Mouse (Mus musculus): ENCODE measurements around the gene Pwwp2b.
A peak's percentile ranks its signal among the peaks of the same experiment; 100 is the strongest.

Pwwp2b gene

DNA sequence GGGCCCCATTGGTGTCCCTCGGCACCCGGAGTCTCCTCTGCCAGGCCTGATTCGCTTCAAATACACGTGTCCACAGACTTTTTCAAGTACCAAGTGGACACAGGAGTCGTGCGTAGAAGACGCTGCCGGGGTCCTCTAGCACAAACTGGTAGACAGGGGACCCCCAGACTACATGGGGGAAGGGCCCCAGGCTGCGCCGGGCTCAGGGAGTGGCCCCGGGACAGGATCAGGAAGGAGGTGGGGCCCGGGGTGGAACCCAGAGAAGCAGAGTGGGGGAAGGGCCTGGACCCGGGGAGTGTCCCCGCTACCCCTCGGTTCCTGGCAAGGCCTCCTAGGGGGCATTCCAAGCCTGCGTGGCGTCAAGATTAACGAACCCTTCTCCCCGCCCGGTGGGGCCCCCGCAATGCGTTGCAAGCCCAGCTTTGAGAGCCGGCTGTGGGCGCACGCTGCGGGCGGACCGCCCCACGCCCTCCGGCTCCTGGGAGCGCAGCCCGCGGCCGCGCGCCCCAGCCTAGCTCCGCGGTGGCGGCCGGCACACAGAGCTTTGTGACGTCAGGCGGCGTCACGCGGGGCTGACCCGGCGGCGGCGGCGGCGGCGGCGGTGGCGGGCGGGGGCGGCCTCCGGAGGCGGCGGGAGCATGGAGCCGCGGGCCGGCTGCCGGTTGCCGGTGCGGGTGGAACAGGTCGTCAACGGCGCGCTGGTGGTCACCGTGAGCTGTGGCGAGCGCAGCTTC, at the start of gene Pwwp2b:
Gene Pwwp2b (plus strand): TSS at position 602 of the 734 bp plus-strand sequence.
- peak; percentile 27 to 55 for DNase-seq (ENCODE audit: low spot score in 2 of 2)

DNA sequence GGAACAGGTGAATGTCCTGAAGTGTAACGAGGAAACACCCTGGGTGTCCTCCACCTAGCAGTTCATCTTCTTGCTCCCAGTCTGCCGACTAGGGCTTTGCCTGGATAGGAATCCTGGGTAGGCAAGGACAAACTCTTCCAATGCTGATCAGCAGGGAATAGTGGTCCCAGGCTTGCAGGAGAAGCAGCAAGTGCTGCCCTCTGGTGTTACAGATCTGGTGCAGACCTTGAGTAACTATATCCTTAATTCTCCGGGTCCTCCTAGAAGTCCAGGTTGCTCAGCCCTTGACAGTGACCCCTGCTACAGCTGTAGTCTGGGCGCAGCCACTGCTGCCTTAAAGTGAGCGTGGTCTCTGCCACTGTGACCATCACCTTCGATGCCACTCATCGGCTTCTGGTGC, 48.2 kb upstream of the Pwwp2b start:
- no peak for DNase-seq (ENCODE audit: low spot score in 2 of 2)

DNA sequence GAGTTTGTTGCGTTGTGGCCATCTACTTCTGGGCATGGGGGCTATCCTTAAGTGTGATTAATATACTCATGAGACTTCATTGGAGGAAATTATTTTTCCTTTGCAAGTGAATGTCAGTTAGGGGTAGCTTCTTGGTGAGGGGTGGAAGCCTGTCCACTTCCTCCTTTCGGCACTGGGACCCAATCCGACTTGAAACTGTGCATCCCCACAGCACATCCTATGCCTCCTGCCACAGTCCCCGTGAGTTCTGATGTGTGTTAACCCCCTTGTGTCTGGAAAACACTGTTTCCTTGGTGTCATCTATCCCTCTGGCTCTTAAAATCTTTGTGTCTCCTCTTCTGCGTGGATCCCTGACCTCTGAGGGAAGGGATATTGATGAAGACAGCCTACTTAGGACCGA, 47.1 kb upstream of the Pwwp2b start:
- no peak for DNase-seq (ENCODE audit: low spot score in 2 of 2)

DNA sequence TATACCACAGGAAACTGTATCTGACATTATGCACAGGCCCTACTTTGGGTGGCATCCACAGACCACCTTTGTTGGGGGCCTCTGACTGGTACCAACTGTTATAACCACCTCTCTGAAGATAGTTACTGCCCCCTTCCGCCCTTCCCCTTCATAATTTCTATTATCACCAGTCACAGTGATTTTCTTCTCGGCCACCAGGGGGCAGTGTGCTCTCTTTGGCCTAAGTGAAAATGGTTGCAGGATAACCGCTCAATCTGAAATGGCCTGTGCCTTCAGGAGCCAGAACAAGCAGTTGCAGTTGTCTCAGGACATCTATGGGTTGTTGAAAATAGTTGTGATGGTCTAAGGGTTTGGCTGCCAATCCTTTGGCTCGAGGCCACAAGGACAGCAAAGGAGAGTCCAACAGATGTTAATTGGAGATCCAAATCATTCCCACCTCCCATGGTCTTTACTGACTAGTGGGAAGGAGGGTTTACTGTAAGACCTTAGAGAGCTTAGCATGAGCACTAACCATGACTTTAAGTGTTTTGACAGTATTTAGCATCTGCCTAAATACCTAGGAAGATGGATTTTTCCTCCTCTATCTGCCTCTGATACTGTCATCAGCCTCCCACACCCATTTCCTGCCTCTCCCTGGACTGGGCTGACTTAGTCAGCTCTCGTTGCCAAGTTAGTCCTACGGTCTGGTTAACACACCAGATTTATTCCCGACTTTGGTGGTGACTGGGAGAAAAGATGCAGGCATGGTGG, 40.1 kb upstream of the Pwwp2b start:
- DNase-seq (ENCODE audit: low spot score in 2 of 2) = peak in 1 of 2 experiments; percentile 31

DNA sequence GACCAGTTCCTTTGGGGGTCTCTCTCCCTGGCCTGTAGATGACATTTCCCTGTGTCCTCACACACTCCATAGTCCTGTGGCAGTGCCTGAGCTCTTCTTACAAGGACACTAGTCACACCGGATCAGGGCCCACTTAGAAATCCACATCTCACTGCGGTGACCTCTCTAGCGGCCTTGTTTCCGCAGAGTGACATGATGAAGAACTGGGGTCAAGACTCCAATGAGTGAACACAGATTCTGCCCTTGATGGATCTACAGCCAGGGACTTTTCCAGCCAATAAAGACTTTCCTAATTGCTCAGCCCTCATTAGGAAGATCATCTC, 39.5 kb upstream of the Pwwp2b start:
- DNase-seq (ENCODE audit: low spot score in 2 of 2) = no peak

DNA sequence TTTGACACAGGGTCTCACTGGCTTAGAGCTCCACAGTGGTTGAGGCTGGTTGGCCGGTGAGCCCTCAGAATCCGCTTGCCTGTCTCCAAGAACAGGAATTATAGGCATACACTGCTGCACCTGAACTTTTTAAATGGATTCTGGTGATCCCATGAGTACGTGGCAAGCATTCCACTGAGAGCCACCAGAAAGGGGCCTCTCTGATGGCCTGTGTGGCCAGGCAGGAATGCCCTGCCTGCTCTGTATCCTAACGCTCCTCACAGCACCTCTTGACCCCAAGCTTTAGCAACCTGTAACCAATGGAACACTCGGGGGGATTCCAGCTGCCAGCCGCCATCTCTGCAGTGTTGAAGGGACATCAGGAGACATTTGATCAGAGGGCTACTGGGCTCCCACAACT, 36.5 kb upstream of the Pwwp2b start:
- no peak for DNase-seq (ENCODE audit: low spot score in 2 of 2)

DNA sequence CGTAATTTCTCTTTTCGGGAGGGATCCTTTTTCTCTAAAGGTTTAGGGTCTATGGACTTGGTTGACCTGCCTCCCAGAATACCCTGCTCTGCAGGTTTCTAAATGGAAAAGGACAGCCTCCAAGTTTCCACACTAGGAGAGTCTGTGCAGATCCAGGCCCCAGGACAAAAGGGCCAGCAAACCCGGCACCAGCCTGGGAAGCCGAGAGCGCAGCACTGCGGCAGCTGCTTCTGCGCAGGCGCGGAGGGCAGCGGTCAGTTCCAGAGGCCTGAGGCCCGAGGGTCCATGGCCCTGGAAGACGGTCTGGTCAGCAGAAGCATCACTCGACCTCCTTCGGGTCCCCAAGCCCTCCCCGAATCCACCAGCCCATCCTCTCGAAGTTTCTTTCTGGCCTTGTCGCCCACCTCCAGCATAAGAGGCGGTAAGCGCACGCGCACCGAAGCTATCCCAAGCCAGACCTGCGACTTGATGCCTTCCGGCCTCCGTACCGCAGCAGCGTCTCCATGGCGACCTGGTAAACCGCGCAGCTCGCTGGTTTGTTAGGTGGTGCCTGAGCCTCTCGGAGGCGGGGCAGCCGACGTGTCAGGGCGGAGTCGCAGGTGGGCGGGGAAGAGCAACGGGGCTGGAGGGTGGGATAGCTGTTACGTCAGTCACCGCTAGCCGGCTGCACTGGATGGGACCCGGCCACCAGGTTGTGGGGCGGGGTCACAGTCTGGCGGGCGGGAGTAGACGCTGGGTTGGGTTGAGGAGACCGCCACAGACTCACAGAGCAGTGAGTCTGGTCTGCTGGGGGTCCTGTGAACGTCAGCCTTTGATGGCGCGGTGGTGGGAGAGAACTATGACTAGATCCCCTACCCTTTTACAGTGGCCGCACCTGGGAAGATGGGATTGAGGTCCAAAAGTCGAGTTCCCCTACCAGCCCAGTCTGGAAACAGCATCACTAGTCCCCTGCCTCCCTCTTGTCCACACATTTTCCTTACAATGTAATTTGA, 35.2 kb upstream of the Pwwp2b start, which contains the start of the genes Lrrc27 and Stk32c:
Gene Lrrc27 (plus strand): TSS at position 235 of the 992 bp plus-strand sequence.
Gene Stk32c (minus strand): TSS at position 554 of the 992 bp plus-strand sequence.
- peak; percentile 84 to 88 for DNase-seq (ENCODE audit: low spot score in 2 of 2)

DNA sequence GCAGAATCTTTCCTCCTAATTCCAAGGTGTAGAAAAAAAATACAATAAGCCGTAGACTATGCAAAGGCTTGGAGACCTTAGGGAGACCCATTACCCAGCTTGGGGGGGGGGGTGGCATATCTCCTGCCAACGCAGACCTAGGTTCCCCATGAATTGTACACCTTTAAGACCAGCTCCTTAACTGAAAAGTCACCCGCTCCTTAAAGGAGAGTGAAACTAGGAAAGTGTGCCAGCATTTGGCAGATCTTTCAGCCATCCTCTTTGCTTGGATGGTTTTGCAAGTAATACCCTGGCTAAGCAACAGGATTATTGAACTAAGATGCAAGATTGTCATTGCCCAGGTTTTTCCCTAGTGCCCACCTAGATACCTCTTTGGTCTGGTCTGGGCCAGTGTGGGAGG, 34.5 kb upstream of the Pwwp2b start:
- no peak for DNase-seq (ENCODE audit: low spot score in 2 of 2)

DNA sequence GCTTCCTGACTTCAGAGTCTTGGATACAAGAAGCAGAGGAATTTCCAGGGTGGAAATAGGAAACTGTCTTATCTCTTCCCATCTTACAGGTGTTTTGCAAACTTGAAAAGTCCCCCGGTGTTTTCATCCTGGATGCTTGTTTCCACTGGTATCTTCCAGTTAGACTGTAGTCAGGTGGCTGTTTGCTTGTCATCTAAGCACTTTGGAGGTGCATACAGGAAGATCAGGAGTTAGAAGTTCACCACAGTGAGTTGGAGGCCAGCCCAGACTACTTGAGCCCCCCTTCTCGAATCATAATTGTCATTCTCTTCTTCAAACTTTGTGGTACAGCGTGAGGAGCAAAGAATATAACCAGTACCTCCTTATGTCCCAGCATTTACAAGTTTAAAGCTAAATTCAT, 34.1 kb upstream of the Pwwp2b start:
- DNase-seq (ENCODE audit: low spot score in 2 of 2) = no peak

DNA sequence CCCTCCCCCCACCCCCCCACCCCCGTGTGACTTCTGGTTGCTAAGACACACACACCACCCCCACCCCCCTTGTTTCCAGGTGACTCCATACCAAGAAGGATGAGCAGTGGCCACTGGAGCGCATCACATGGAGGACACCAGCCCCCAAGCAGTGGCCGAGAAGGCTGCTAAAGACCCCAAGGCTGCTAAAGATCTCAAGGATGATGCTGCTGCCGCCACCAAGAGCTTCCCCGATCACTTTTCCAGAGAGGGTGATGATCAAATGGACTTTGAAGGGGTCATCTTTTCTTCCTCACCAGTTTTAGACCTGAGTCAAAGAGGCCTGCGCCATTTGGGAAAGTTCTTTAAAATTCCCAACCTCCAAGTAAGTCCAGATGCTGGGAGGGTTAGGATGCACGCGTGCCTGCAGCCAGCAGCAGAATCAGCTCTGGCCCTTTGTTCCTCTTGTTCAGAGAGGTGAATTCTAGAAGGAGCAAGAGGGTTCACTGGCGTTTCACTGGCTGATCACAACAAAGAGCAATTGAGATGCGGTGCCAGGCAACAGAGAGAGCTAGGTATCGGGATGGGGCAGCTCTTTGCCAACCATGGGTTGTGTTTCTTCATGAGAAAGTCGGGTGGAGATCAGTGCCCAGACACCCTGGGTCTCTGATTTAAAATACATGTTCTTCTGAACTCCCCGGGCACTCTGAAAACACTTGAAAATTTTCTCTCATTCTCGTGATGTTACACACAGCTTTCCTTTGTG, 33.5 kb upstream of the Pwwp2b start:
- DNase-seq (ENCODE audit: low spot score in 2 of 2) = no peak

DNA sequence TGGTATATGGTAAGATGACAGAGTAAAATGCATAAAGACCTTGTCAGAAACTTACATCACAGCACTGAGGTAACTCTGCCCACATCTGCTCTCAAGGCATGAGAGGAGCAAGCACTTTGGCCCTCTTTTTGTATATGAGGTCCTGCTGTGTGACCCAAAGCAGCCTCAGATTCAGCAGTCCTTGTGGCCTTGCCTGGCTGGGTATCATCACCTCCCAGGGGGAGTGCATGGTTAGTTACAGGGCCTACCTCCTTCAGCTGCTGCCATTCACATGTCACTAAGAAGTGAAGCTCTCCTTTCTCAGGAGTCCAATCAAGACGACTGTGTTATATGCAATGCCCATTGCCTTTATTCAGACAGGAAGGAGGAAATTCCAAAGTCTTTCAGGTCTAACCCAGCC, 32.8 kb upstream of the Pwwp2b start:
- DNase-seq (ENCODE audit: low spot score in 2 of 2) = no peak

DNA sequence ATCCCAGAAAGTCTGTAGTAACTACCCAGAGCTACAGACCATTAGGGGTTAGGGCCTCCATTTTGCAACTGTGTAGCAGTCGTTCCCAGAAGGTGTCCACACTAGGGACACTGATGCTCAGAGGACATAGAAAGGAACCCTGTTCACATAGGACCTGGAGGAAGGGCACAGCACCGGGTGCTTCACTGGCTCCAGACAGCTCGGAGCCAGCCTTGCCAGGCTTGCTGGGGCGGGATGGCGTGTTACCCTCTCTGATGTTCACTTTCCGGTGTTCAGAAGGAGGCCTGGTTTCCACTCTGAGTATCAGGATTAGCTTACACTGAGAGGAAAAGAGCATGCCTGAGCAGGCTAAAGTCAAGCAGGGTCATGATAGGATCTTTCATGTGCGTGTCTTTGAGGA, 32.3 kb upstream of the Pwwp2b start:
- no peak for DNase-seq (ENCODE audit: low spot score in 2 of 2)

DNA sequence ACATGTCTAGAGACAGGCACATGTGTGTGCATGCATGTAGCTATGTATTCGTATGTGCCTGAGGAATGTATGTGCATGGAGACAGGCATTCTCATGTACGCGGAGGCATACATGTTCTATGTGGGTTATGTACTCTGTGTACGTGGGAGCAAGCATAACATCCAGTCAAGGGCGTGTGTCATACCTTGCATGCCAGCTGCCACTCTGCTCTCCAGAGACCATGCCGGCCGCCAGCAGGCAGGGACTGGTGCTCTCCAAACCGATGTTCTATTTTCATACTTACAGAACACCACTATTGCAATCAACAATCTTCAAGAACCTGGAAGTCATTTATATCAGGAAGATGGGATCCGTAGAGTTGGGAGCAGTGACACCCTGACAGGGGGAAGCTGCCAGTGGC, 31.8 kb upstream of the Pwwp2b start:
- DNase-seq (ENCODE audit: low spot score in 2 of 2) = no peak

DNA sequence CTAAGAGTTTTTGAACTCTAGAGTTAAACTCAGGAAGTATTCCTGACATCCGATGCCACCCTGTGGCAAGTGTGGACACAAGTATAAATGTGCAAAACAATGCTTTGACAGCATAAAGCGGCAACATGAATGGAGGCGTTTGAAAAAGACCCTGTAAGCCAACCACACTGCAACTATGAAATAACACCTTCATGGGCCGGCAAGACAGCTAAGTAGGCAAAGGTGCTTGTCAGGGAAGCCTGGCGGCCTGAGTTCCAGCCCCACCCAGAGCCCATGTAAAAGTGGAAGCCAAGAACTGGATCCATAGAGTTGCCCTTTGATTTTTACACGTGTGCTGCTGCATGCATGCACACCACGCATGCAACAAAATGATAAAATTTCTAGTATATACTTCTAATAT, 31.2 kb upstream of the Pwwp2b start:
- DNase-seq (ENCODE audit: low spot score in 2 of 2) = no peak

DNA sequence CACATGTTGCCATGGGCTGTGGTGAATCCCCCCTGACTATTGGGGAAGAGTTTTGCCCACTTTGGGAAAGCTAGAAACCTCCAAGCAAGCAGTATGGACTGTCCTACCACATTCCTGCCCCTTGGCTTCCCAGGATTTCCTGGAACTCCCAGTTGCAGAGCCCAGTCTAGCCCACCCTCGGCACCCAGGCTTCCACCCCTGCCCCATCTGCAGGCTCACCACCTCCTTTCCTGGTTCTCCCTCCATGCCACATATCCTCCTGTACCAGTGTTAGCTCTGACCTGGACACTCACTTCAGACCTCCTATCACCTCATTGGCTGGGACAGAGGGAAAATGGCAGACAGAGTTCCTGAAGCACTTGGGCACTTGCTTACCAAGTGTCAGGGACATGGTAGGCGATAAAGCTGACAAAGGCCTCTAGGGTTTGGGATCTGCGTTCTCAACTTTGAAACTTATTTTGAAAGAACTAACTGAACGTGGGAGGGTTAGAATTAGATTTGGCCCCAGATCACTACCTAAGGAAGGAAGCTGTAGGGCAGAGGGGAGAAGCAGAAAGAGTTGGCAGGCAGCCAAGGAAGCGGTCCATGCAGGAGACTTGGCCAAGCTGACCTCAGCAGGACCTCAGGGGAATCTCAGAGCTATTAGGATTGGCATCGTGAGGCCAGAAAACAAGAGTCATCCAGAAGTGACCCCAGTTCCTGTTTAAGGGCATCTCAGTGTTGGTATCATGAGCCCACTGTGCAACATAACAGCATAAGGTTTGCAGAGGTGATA, 29.5 kb upstream of the Pwwp2b start:
- DNase-seq (ENCODE audit: low spot score in 2 of 2) = no peak

DNA sequence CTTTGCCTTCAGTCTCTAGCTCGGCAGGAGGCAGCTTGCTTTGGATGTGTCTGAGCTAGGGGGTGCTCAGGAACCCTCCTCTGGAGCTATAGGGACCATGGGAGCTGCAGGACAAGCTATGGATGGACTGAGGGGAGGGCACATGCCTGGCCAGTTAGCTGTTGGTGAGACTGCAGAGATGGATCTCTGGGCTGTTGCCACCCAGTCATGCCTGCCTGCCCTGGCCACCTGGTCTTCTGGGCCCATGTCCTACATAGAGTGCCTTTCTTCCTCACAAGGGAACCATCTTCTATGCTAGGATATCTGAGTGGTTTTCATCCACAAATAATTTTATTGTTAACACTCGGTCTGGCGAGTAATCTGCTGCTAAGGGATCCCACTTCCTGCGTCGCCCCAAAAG, 28.8 kb upstream of the Pwwp2b start:
- DNase-seq (ENCODE audit: low spot score in 2 of 2) = no peak

DNA sequence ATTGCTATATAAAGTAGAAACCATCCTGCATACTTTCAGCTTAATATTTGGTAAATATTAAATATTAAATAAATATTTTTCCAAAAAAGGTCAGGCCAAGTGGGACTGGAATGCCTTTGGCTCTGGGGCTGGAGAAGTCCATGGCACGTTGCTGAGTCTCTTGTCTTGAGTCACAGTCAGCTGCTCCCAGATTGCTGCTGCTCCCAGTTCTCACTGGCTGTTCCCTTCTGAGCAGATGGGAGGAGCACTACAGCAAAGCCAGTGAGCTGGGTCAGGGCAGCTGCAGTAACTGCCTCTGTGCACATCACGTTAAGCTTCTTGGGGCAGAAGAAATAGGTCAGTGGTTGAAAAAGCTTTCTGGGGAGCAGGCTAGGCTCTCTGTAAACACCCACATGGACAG, 28.0 kb upstream of the Pwwp2b start:
- no peak for DNase-seq (ENCODE audit: low spot score in 2 of 2)

DNA sequence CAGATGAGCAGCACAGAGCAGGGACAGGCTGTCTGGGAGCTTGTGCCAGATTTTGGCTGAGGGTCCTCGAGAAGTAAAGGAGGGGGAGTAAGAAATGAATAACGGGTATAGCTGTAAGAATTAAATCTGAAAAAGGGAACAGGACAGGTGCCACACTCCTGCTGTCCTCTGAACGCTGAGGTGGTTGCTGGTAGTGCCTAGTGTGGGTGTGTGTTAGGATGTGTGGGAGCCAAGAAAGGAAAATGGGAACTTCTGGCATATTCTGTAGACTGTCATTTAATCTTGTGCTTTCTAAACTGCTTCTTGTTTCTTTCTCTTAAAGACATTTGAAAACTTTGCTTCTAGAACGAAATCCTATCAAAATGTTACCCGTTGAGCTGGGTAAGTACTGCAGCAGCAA, 27.2 kb upstream of the Pwwp2b start:
- DNase-seq (ENCODE audit: low spot score in 2 of 2) = no peak

DNA sequence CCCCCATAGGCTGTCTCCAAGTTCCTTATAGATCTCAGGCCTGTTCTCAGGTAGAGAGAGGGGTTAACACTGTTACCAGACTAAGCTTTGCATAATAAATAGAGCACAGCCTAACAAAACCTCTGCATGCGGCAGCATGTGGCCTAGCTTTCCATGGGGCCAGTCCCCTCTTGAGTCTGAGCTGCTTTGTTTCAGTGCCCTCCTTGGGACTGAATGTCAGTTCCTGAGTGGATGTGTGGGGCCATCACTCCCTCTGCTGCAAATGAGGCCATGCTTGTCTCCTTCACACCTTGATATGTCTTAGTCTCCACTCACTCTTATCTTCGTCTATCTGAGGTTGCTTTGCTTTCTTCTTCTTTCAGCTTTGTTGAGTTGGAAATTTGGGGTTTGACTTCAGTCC, 26.4 kb upstream of the Pwwp2b start:
- no peak for DNase-seq (ENCODE audit: low spot score in 2 of 2)

DNA sequence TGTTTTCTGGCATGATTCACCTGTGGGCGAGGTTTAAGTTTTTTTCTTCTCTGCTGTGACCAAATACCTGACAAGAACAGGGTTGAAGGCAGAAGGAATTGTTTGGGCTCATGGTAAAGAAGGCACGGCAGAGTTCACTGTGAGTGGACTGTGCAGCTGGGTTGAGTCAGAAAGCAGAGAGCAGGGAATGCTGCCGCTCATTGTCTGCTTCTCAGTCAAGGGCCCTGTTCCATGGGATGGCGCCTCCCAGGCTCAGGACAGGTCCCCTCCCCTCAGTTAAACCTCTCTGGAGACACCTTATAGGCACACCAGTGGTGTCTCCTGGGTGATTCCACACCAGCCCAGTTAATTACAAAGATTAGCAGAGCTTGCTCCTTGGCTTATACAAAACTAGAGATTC, 25.9 kb upstream of the Pwwp2b start:
- DNase-seq (ENCODE audit: low spot score in 2 of 2) = peak in 1 of 2 experiments; percentile 3

DNA sequence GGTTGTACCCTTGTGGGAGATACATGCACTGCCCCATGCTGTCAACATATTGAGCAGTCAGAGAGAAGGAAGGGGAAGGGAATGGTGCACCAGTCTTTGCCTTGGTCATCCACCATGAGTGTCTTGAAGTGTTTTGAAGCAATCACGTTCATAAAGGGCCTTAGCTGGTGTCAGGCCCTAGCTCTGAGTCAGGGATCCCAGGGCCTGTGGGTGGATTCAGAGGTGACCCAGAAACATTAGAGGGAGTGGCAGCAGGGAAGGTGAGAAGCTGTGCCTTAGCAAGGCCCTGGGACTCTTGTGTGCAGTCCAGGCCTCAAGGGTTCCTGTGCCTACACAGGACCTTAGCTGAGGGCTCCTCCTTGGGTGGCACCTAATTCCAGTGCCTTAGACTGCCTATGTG, 24.2 kb upstream of the Pwwp2b start:
- DNase-seq (ENCODE audit: low spot score in 2 of 2) = peak in 1 of 2 experiments; percentile 3
